Mouse (Mus musculus): ENCODE results near the gene Rnf121. TPM values are rescaled to one million over a fixed set of nuclear protein-coding genes. Genes with fewer than 3 reads are reported as not detected.

Gene Rnf121
- polyA plus RNA-seq, 1 experiment from 2014 or later, result 29.3 TPM

- 85% methylated on average over 26 of the region's 26 CpGs for WGBS
- no peak overlapping the region for H3K9ac ChIP-seq
Observed at GRCm38 (mm10) chr7:102000921-102001630, 64.2 kb downstream of the Rnf121 start.

GRCm38 (mm10) chr7:102000296-102000695 is 65.0 kb downstream of the Rnf121 start:
- H3K9ac ChIP-seq, result no peak overlapping the region
- H3K4me2 ChIP-seq, result no peak overlapping the region
- H3K27ac ChIP-seq (ENCODE audit: low read depth), result no peak overlapping the region

More at GRCm38 (mm10) chr7:102000921-102001630, 64.2 kb downstream of the Rnf121 start:
- Histone ChIP-seq H3K9me3 (ENCODE audit: low read depth, low read length) (no peaks in the 10 kb centered on the region), H3K4me1 (ENCODE audit: insufficient read depth) (no peaks in the 10 kb centered on the region), H3K4me3 (ENCODE audit: low read depth, low read length) (no peak overlapping the region), H3K4me2 (no peak overlapping the region), H3K27me3 (ENCODE audit: insufficient read depth, low read length) (no peaks in the 10 kb centered on the region), H3K27ac (ENCODE audit: low read depth) (no peak overlapping the region), H3K36me3 (ENCODE audit: insufficient read depth) (peaks cover 99% of the 10 kb centered on the region)
- no peak for TF ChIP-seq CTCF (IDR thresholded peaks at IDR 0.05; ENCODE audit: low read depth)
- DNase-seq (no peak), ATAC-seq (ENCODE audit: insufficient read depth) (no peak)

GRCm38 (mm10) chr7:101999461-102000151 is 65.7 kb downstream of the Rnf121 start:
- no peak for TF ChIP-seq CTCF (IDR thresholded peaks at IDR 0.05; ENCODE audit: low read depth)
- ATAC-seq (ENCODE audit: insufficient read depth) (no peak), DNase-seq (no peak)
- WGBS, result 93% methylated on average over 15 of the region's 15 CpGs
- Histone ChIP-seq H3K9me3 (ENCODE audit: low read depth, low read length) (no peaks in the 10 kb centered on the region), H3K4me1 (ENCODE audit: insufficient read depth) (no peaks in the 10 kb centered on the region), H3K4me3 (ENCODE audit: low read depth, low read length) (no peak overlapping the region), H3K9ac (no peak overlapping the region), H3K27ac (ENCODE audit: low read depth) (no peak overlapping the region; the same call in 1 of the 2 replicates), H3K4me2 (no peak overlapping the region), H3K27me3 (ENCODE audit: insufficient read depth, low read length) (no peaks in the 10 kb centered on the region), H3K36me3 (ENCODE audit: insufficient read depth) (peaks cover 99% of the 10 kb centered on the region)

More at GRCm38 (mm10) chr7:102000296-102000695, 65.0 kb downstream of the Rnf121 start:
- H3K27me3 ChIP-seq (ENCODE audit: insufficient read depth, low read length), result no peaks in the 10 kb centered on the region
- ATAC-seq (ENCODE audit: insufficient read depth) (no peak), DNase-seq (no peak)
- H3K36me3 ChIP-seq (ENCODE audit: insufficient read depth), result peaks cover 99% of the 10 kb centered on the region
- no peaks in the 10 kb centered on the region for H3K9me3 ChIP-seq (ENCODE audit: low read depth, low read length)
- no peak for TF ChIP-seq CTCF (IDR thresholded peaks at IDR 0.05; ENCODE audit: low read depth)
- H3K4me1 ChIP-seq (ENCODE audit: insufficient read depth), result no peaks in the 10 kb centered on the region
- 92% methylated on average over 8 of the region's 8 CpGs for WGBS
- H3K4me3 ChIP-seq (ENCODE audit: low read depth, low read length), result no peak overlapping the region

- H3K27ac ChIP-seq (ENCODE audit: low read depth), result no peak overlapping the region
- H3K4me2 ChIP-seq, result no peak overlapping the region
- no peaks in the 10 kb centered on the region for H3K4me1 ChIP-seq (ENCODE audit: insufficient read depth)
- H3K36me3 ChIP-seq (ENCODE audit: insufficient read depth), result peaks cover 100% of the 10 kb centered on the region
- H3K9ac ChIP-seq, result no peak overlapping the region
- 52% methylated on average over 14 of the region's 14 CpGs for WGBS
- DNase-seq (peak; percentile 87), ATAC-seq (ENCODE audit: insufficient read depth) (peak; percentile 72)
- no peaks in the 10 kb centered on the region for H3K9me3 ChIP-seq (ENCODE audit: low read depth, low read length)
- H3K27me3 ChIP-seq (ENCODE audit: insufficient read depth, low read length), result no peaks in the 10 kb centered on the region
- no peak overlapping the region for H3K4me3 ChIP-seq (ENCODE audit: low read depth, low read length)
- peak; percentile 97 for TF ChIP-seq CTCF (IDR thresholded peaks at IDR 0.05; ENCODE audit: low read depth)
Observed at GRCm38 (mm10) chr7:101998194-101998927, 66.9 kb downstream of the Rnf121 start.

GRCm38 (mm10) chr7:101994241-101994640 is 71.0 kb downstream of the Rnf121 start:
- Histone ChIP-seq H3K4me2 (no peak overlapping the region), H3K27me3 (ENCODE audit: insufficient read depth, low read length) (no peaks in the 10 kb centered on the region), H3K4me3 (ENCODE audit: low read depth, low read length) (no peak overlapping the region), H3K27ac (ENCODE audit: low read depth) (no peak overlapping the region), H3K4me1 (ENCODE audit: insufficient read depth) (no peaks in the 10 kb centered on the region), H3K9me3 (ENCODE audit: low read depth, low read length) (no peaks in the 10 kb centered on the region), H3K9ac (no peak overlapping the region), H3K36me3 (ENCODE audit: insufficient read depth) (peaks cover 99% of the 10 kb centered on the region)
- TF ChIP-seq CTCF (IDR thresholded peaks at IDR 0.05; ENCODE audit: low read depth), result no peak
- WGBS, result 90% methylated on average over 3 of the region's 3 CpGs
- DNase-seq (no peak), ATAC-seq (ENCODE audit: insufficient read depth) (no peak)

GRCm38 (mm10) chr7:101985081-101985480 is 80.2 kb downstream of the Rnf121 start:
- WGBS, result 93% methylated on average over 3 of the region's 3 CpGs
- Histone ChIP-seq H3K9ac (no peak overlapping the region), H3K27me3 (ENCODE audit: insufficient read depth, low read length) (no peaks in the 10 kb centered on the region), H3K36me3 (ENCODE audit: insufficient read depth) (peaks cover 71% of the 10 kb centered on the region), H3K4me1 (ENCODE audit: insufficient read depth) (no peaks in the 10 kb centered on the region), H3K4me2 (no peak overlapping the region), H3K9me3 (ENCODE audit: low read depth, low read length) (no peaks in the 10 kb centered on the region), H3K27ac (ENCODE audit: low read depth) (no peak overlapping the region), H3K4me3 (ENCODE audit: low read depth, low read length) (no peak overlapping the region)
- ATAC-seq (ENCODE audit: insufficient read depth) (no peak), DNase-seq (no peak)
- TF ChIP-seq CTCF (IDR thresholded peaks at IDR 0.05; ENCODE audit: low read depth), result no peak

GRCm38 (mm10) chr7:101982735-101983134 is 82.5 kb downstream of the Rnf121 start:
- no peak for TF ChIP-seq CTCF (IDR thresholded peaks at IDR 0.05; ENCODE audit: low read depth)
- H3K36me3 ChIP-seq (ENCODE audit: insufficient read depth), result peaks cover 54% of the 10 kb centered on the region

More at GRCm38 (mm10) chr7:101982735-101983134, 82.5 kb downstream of the Rnf121 start:
- Histone ChIP-seq H3K27ac (ENCODE audit: low read depth) (no peak overlapping the region), H3K9ac (no peak overlapping the region), H3K9me3 (ENCODE audit: low read depth, low read length) (no peaks in the 10 kb centered on the region), H3K4me3 (ENCODE audit: low read depth, low read length) (no peak overlapping the region), H3K27me3 (ENCODE audit: insufficient read depth, low read length) (no peaks in the 10 kb centered on the region), H3K4me2 (no peak overlapping the region), H3K4me1 (ENCODE audit: insufficient read depth) (no peaks in the 10 kb centered on the region)
- ATAC-seq (ENCODE audit: insufficient read depth) (no peak), DNase-seq (no peak)
- WGBS, result 70% methylated on average over 1 of the region's 1 CpGs
